ENCODE assay signal across 21 mouse cellular contexts in genomic region chr2:75089616-75090015, GRCm38 (mm10).
DNase-seq lines count a peak whose midpoint lies in the region; ATAC-seq and TF ChIP-seq lines count a peak whose summit lies in the region.
"Had no signal": no experiment of that assay in that cellular context is flagged by ENCODE, and none has a peak within 500 bp of the region (broad histone marks: within the 10 kb centered on the region; RNA-seq: fewer than 3 reads in every experiment).

No protein-coding gene starts in this region.

- no peaks in the 10 kb centered on the region for H3K27me3 ChIP-seq in intestine, embryonic 15.5 days (replicated peaks)
- H3K27me3 ChIP-seq in intestine, embryonic 16.5 days (replicated peaks; ENCODE audit: control insufficient read depth, insufficient read depth, low read length) = no peaks in the 10 kb centered on the region
- no peaks in the 10 kb centered on the region for H3K27me3 ChIP-seq in neural tube, embryonic 15.5 days (replicated peaks)
- no peaks in the 10 kb centered on the region for H3K27me3 ChIP-seq in liver, embryonic 14.5 days (ENCODE audit: control insufficient read depth, insufficient read depth, low read length)
- no peaks in the 10 kb centered on the region for H3K27me3 ChIP-seq in neural tube, embryonic 13.5 days
- H3K27me3 ChIP-seq: CH12.LX; hindbrain, embryonic 15.5 days; midbrain, embryonic 15.5 days had no signal

- H3K27ac ChIP-seq in intestine, embryonic 15.5 days = no peak overlapping the region
- H3K27ac ChIP-seq in intestine, embryonic 16.5 days (ENCODE audit: low read length) = no peak overlapping the region
- no peak overlapping the region for H3K27ac ChIP-seq in neural tube, embryonic 15.5 days (replicated peaks)
- no peak overlapping the region for H3K27ac ChIP-seq in liver, embryonic 14.5 days
- peak overlapping the region; percentile 57; the same call in 1 of the 2 replicates for H3K27ac ChIP-seq in neural tube, embryonic 13.5 days (replicated peaks)
- H3K27ac ChIP-seq: forebrain, embryonic 10.5 days; hindbrain, embryonic 15.5 days; limb, embryonic 15.5 days; midbrain, embryonic 15.5 days had no signal

- H3K9me3 ChIP-seq in intestine, embryonic 15.5 days = no peaks in the 10 kb centered on the region
- no peaks in the 10 kb centered on the region for H3K9me3 ChIP-seq in intestine, embryonic 16.5 days (ENCODE audit: control insufficient read depth, low read length)
- H3K9me3 ChIP-seq in neural tube, embryonic 15.5 days (replicated peaks) = no peaks in the 10 kb centered on the region
- no peaks in the 10 kb centered on the region for H3K9me3 ChIP-seq in liver, embryonic 14.5 days (ENCODE audit: control insufficient read depth, low read length)
- H3K9me3 ChIP-seq in neural tube, embryonic 13.5 days = no peaks in the 10 kb centered on the region
- H3K9me3 ChIP-seq: forebrain, embryonic 10.5 days; hindbrain, embryonic 15.5 days; limb, embryonic 15.5 days; midbrain, embryonic 15.5 days had no signal

- no peak overlapping the region for H3K9ac ChIP-seq in intestine, embryonic 15.5 days
- no peak overlapping the region for H3K9ac ChIP-seq in intestine, embryonic 16.5 days (ENCODE audit: low read depth, low read length)
- H3K9ac ChIP-seq in neural tube, embryonic 15.5 days (replicated peaks) = no peak overlapping the region
- H3K9ac ChIP-seq in liver, embryonic 14.5 days (replicated peaks) = no peak overlapping the region
- no peak overlapping the region for H3K9ac ChIP-seq in neural tube, embryonic 13.5 days
- H3K9ac ChIP-seq: forebrain, postnatal 0 days; hindbrain, embryonic 15.5 days; limb, embryonic 15.5 days; midbrain, embryonic 15.5 days had no signal

- peak; percentile 63 for DNase-seq in neural tube, embryonic 10.5 days (ENCODE audit: extremely low spot score, low spot score)
- no peak for DNase-seq in liver, embryonic 14.5 days (ENCODE audit: low read depth in 3 of 3, low spot score in 3 of 3)
- no peak for DNase-seq in adrenal gland, adult 8-10 months
- DNase-seq: cerebellum, adult 9-10 months; forebrain, postnatal 0 days; heart, postnatal 10 days; kidney, adult 8-10 months; lung, postnatal 10 days; thymus, postnatal 25 days had no signal

- WGBS in intestine, embryonic 15.5 days = 24% methylated on average over 6 of the region's 6 CpGs
- 20% methylated on average over 6 of the region's 6 CpGs for WGBS in intestine, embryonic 16.5 days
- WGBS in neural tube, embryonic 15.5 days = 12% methylated on average over 6 of the region's 6 CpGs
- 25% methylated on average over 6 of the region's 6 CpGs for WGBS in liver, embryonic 14.5 days (ENCODE audit: insufficient replicate concordance)
- WGBS in neural tube, embryonic 13.5 days = 8% methylated on average over 6 of the region's 6 CpGs

- no peaks in the 10 kb centered on the region for H3K36me3 ChIP-seq in intestine, embryonic 15.5 days
- H3K36me3 ChIP-seq in intestine, embryonic 16.5 days (ENCODE audit: control insufficient read depth, insufficient read depth, low read length) = no peaks in the 10 kb centered on the region
- no peaks in the 10 kb centered on the region for H3K36me3 ChIP-seq in neural tube, embryonic 15.5 days
- no peaks in the 10 kb centered on the region for H3K36me3 ChIP-seq in liver, embryonic 14.5 days (replicated peaks; ENCODE audit: control insufficient read depth, insufficient read depth, low read depth)
- no peaks in the 10 kb centered on the region for H3K36me3 ChIP-seq in neural tube, embryonic 13.5 days
- H3K36me3 ChIP-seq: forebrain, embryonic 10.5 days; hindbrain, embryonic 15.5 days; limb, embryonic 15.5 days; midbrain, embryonic 15.5 days had no signal

- H3K4me3 ChIP-seq in intestine, embryonic 15.5 days (replicated peaks) = no peak overlapping the region
- no peak overlapping the region for H3K4me3 ChIP-seq in intestine, embryonic 16.5 days (ENCODE audit: low read length)
- H3K4me3 ChIP-seq in neural tube, embryonic 15.5 days (replicated peaks) = no peak overlapping the region
- H3K4me3 ChIP-seq in liver, embryonic 14.5 days (ENCODE audit: insufficient read depth in 1 of 2, low read depth in 2 of 2, low read length in 2 of 2) = no peak overlapping the region
- H3K4me3 ChIP-seq in neural tube, embryonic 13.5 days = no peak overlapping the region
- H3K4me3 ChIP-seq: forebrain, embryonic 10.5 days; hindbrain, embryonic 15.5 days; limb, embryonic 15.5 days; midbrain, embryonic 15.5 days; myocyte had no signal

- no peak for TF ChIP-seq CTCF in liver, embryonic 14.5 days (IDR thresholded peaks at IDR 0.05; ENCODE audit: low read depth)

- no peak for TF ChIP-seq EP300 in liver, embryonic 14.5 days (IDR thresholded peaks at IDR 0.05; ENCODE audit: low read depth)

- ATAC-seq in intestine, embryonic 15.5 days = no peak
- no peak for ATAC-seq in intestine, embryonic 16.5 days
- ATAC-seq in neural tube, embryonic 15.5 days (ENCODE audit: low FRiP score) = no peak
- no peak for ATAC-seq in liver, embryonic 14.5 days (ENCODE audit: insufficient read depth)
- no peak for ATAC-seq in neural tube, embryonic 13.5 days (ENCODE audit: low read depth)
- no peak for ATAC-seq in cerebellum, adult (ENCODE audit: insufficient number of reproducible peaks, low FRiP score, low TSS enrichment)
- ATAC-seq: forebrain, postnatal 0 days; midbrain, embryonic 15.5 days had no signal

- peak overlapping the region; percentile 5; the same call in 1 of the 2 replicates for H3K4me2 ChIP-seq in intestine, embryonic 15.5 days (replicated peaks)
- no peak overlapping the region for H3K4me2 ChIP-seq in intestine, embryonic 16.5 days (ENCODE audit: low read depth, low read length)
- H3K4me2 ChIP-seq in neural tube, embryonic 15.5 days = no peak overlapping the region
- H3K4me2 ChIP-seq in liver, embryonic 14.5 days (ENCODE audit: low read depth) = peak overlapping the region; percentile 18; the same call in 1 of the 2 replicates
- H3K4me2 ChIP-seq in neural tube, embryonic 13.5 days = peak overlapping the region; percentile 11; the same call in 1 of the 2 replicates
- H3K4me2 ChIP-seq: heart, embryonic 11.5 days; limb, embryonic 15.5 days; midbrain, embryonic 15.5 days had no signal

- H3K4me1 ChIP-seq in intestine, embryonic 15.5 days (replicated peaks) = peaks cover 4% of the 10 kb centered on the region; the same call in 1 of the 2 replicates
- H3K4me1 ChIP-seq in intestine, embryonic 16.5 days (ENCODE audit: control insufficient read depth, insufficient read depth, low read length) = peaks cover 3% of the 10 kb centered on the region; the same call in 1 of the 2 replicates
- H3K4me1 ChIP-seq in neural tube, embryonic 15.5 days = peaks cover 18% of the 10 kb centered on the region
- H3K4me1 ChIP-seq in liver, embryonic 14.5 days (replicated peaks; ENCODE audit: control insufficient read depth in 2 of 2, insufficient read depth in 2 of 2, low read length in 1 of 2) = no peaks in the 10 kb centered on the region
- peaks cover 33% of the 10 kb centered on the region for H3K4me1 ChIP-seq in neural tube, embryonic 13.5 days (replicated peaks)
- H3K4me1 ChIP-seq: limb, embryonic 15.5 days had no signal

Comparison
In these comparisons a context has a peak if more than half of its experiments do, and no peak if none do; other contexts are left out.
1. H3K4me2 ChIP-seq: peak in intestine, embryonic 15.5 days (single experiment), liver, embryonic 14.5 days (single experiment) and neural tube, embryonic 13.5 days (single experiment); none in intestine, embryonic 16.5 days (single experiment) and neural tube, embryonic 15.5 days (single experiment).